Mouse (Mus musculus) ES-E14 (cell line): Measurements from ENCODE around the gene Eif4a3. TPM values are rescaled to one million over a fixed set of nuclear protein-coding genes. Genes with fewer than 3 reads are reported as not detected.

Experiments
- DNase-seq: peaks from one replicate; pipeline ENCODE4 v3.0.0-alpha.2; 2013; ENCODE audit warnings: low read depth, low spot score
- H3K27ac ChIP-seq: 2 replicates; pipeline ENCODE4 v1.5.1; 2012; ENCODE audit warnings: low read depth, mild to moderate bottlenecking, low read length, moderate library complexity, mixed read lengths; ENCODE audit not compliant: poor library complexity, insufficient read depth, severe bottlenecking
- H3K36me3 ChIP-seq: 2 replicates; pipeline ENCODE4 v1.6.1; 2012; ENCODE audit warnings: mild to moderate bottlenecking, low read length, moderate library complexity, mixed read lengths; ENCODE audit not compliant: control insufficient read depth, poor library complexity, insufficient read depth, severe bottlenecking
- H3K4me1 ChIP-seq, 2 experiments: fragments of 150-350 bp in 1 of 2; sonication (generic) in 1 of 2; 2 replicates each; pipeline ENCODE4 v1.6.1; 2012; ENCODE audit warnings: low read length in 2 of 2, mild to moderate bottlenecking in 1 of 2, mixed read lengths in 1 of 2; ENCODE audit not compliant: control insufficient read depth in 2 of 2, insufficient read depth in 2 of 2, poor library complexity in 1 of 2
- H3K4me3 ChIP-seq, 2 experiments: fragments of 150-350 bp in 1 of 2; sonication (generic) in 1 of 2; 2 replicates each; pipeline ENCODE4 v1.5.1; 2012; ENCODE audit warnings: low read length in 2 of 2, low read depth in 1 of 2, mild to moderate bottlenecking in 1 of 2, mixed read lengths in 1 of 2; ENCODE audit not compliant: insufficient read depth in 1 of 2, poor library complexity in 1 of 2, severe bottlenecking in 1 of 2
- H3K9ac ChIP-seq: 2 replicates; pipeline ENCODE4 v1.6.1; 2012; ENCODE audit warnings: low read depth, mild to moderate bottlenecking, low read length, mixed read lengths; ENCODE audit not compliant: poor library complexity, insufficient read depth, severe bottlenecking
- H3K9me3 ChIP-seq: fragments of 150-350 bp; sonication (generic); 2 replicates; pipeline ENCODE4 v1.6.1; 2012; ENCODE audit warnings: low read depth, mild to moderate bottlenecking, low read length; ENCODE audit not compliant: control insufficient read depth, insufficient read depth
- CHD2 ChIP-seq: IDR thresholded peaks from 2 replicates; pipeline ENCODE4 v1.6.1; 2014; ENCODE audit warnings: mild to moderate bottlenecking, low read depth, low read length, inconsistent platforms
- HCFC1 ChIP-seq: IDR thresholded peaks from 2 replicates; pipeline ENCODE4 v1.6.1; 2012; ENCODE audit warnings: low read length, inconsistent platforms, borderline replicate concordance; ENCODE audit not compliant: insufficient read depth
- MAFK ChIP-seq: IDR thresholded peaks from 2 replicates; pipeline ENCODE4 v1.6.1; 2014; ENCODE audit warnings: mild to moderate bottlenecking, low read depth, low read length, inconsistent platforms; ENCODE audit not compliant: insufficient read depth
- ZC3H11A ChIP-seq: IDR thresholded peaks from 2 replicates; pipeline ENCODE4 v1.6.1; 2012; ENCODE audit warnings: low read depth, mild to moderate bottlenecking, inconsistent platforms, low read length, borderline replicate concordance
- ZNF384 ChIP-seq: IDR thresholded peaks from 2 replicates; pipeline ENCODE4 v1.6.1; 2012; ENCODE audit warnings: low read depth, low read length, inconsistent platforms
- in situ Hi-C, 2 experiments: fragments of 600-800 bp; cut with MboI; formaldehyde crosslinking; loops; one replicate each; pipeline ENCODE4 v1.15.1; 2025; ENCODE audit warnings: low sequenced_read_pairs in 2 of 2, inconsistent platforms in 1 of 2; ENCODE audit not compliant: unreplicated experiment in 2 of 2
- total RNA-seq: library from RNA; depleted of rRNA; stranded (reverse); fragments of 300-350 nt; gene quantifications from 2 replicates; pipeline ENCODE4 v1.2.3, GENCODE M21; 2012

The Eif4a3 gene
- total RNA-seq, 1 experiment: 400 TPM

GRCm38 (mm10) chr11:119325068-119325467 is 25.2 kb upstream of the Eif4a3 start:
- no peak overlapping the region for H3K4me3 ChIP-seq
- in situ Hi-C loops: no loop called here
- peak; percentile 63 for DNase-seq
- H3K27ac ChIP-seq: no peak overlapping the region
- TF ChIP-seq ZC3H11A (no peak), HCFC1 (no peak), CHD2 (no peak), ZNF384 (no peak), MAFK (no peak)
- no peak overlapping the region for H3K9ac ChIP-seq
- no peaks in the 10 kb centered on the region for H3K9me3 ChIP-seq
- no peaks in the 10 kb centered on the region for H3K4me1 ChIP-seq
- H3K36me3 ChIP-seq: no peaks in the 10 kb centered on the region

- TF ChIP-seq MAFK (no peak), HCFC1 (no peak), CHD2 (no peak), ZNF384 (no peak), ZC3H11A (no peak)
Measured at GRCm38 (mm10) chr11:119322521-119322920, 22.6 kb upstream of the Eif4a3 start.

GRCm38 (mm10) chr11:119316720-119317119 is 16.8 kb upstream of the Eif4a3 start:
- Histone ChIP-seq H3K36me3 (no peaks in the 10 kb centered on the region), H3K4me3 (no peak overlapping the region), H3K9me3 (no peaks in the 10 kb centered on the region), H3K9ac (no peak overlapping the region), H3K4me1 (no peaks in the 10 kb centered on the region), H3K27ac (no peak overlapping the region; the same call in 1 of the 2 replicates)
- TF ChIP-seq ZC3H11A: no peak
- TF ChIP-seq ZNF384: no peak
- no peak for DNase-seq
- in situ Hi-C loops: no loop called here

More at GRCm38 (mm10) chr11:119322521-119322920, 22.6 kb upstream of the Eif4a3 start:
- H3K27ac ChIP-seq: no peak overlapping the region
- H3K9ac ChIP-seq: no peak overlapping the region; the same call in 1 of the 2 replicates
- no peak for DNase-seq
- no peaks in the 10 kb centered on the region for H3K4me1 ChIP-seq
- H3K36me3 ChIP-seq: no peaks in the 10 kb centered on the region
- in situ Hi-C loops: no loop called here
- no peaks in the 10 kb centered on the region for H3K9me3 ChIP-seq
- no peak overlapping the region for H3K4me3 ChIP-seq

DNA sequence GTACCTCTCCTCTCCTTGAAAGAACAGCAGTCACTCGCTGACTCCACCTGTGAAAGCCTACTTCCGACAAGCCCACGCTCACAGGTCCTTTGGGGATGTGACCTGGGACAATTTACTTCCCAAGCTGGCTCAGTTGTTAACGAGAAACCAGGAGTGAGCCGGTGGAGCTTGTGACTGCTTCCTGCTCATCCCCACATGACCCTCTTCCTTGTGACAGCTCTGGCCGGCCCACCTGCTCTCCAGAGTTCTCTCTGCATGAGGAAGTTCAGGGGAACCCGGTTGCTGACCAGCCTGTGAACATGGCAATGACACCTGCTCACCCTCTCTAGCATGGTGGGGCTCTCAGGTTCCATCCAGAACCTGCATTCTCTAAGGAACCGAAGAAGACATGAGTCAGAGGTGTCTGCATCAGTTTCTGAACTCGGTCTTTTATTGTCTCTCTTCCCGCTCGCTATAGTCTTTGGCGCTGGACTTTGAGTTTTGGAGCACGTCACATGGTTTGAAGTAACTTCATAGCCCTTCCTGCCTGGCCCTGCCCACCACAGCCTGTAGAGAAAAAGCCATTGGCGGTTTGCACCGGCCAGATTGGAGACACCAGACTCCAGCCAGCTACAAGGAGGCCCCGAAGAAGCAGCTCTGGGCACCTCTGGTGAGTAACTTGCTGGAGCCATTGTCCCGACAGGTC is 14.5 kb upstream of the Eif4a3 start:
- H3K4me1 ChIP-seq: peaks cover 0 to 2% of the 10 kb centered on the region in 2 experiments; a peak in 1 of 4 replicates
- no peak overlapping the region for H3K27ac ChIP-seq
- no peak overlapping the region for H3K9ac ChIP-seq
- no peak for DNase-seq
- no peak overlapping the region for H3K4me3 ChIP-seq
- TF ChIP-seq ZNF384 (no peak), CHD2 (no peak), HCFC1 (no peak), MAFK (no peak), ZC3H11A (no peak)
- no peaks in the 10 kb centered on the region for H3K36me3 ChIP-seq
- no peaks in the 10 kb centered on the region for H3K9me3 ChIP-seq
- in situ Hi-C loops: no loop called here

- Histone ChIP-seq H3K36me3 (no peaks in the 10 kb centered on the region), H3K9ac (no peak overlapping the region), H3K4me1 (peaks cover 3 to 9% of the 10 kb centered on the region in 2 experiments; a peak in 1 of 4 replicates), H3K27ac (no peak overlapping the region), H3K4me3 (no peak overlapping the region), H3K9me3 (no peaks in the 10 kb centered on the region)
- in situ Hi-C loops: no loop called here
- no peak for DNase-seq
- TF ChIP-seq ZNF384 (no peak), MAFK (no peak), ZC3H11A (no peak), HCFC1 (no peak)
Measured at GRCm38 (mm10) chr11:119310621-119311020, 10.7 kb upstream of the Eif4a3 start.
